Mouse (Mus musculus) neural tube, embryonic 11.5 days (tissue): ENCODE measurements around the gene Pdp2. TPM values are rescaled to one million over a fixed set of nuclear protein-coding genes. Genes with fewer than 3 reads are reported as not detected.
"Not testable (repeated sequence)": the region's sequence is repeated elsewhere in the genome, so short reads cannot be mapped to it uniquely, and the experiment has no call there.

ENCODE experiments used
- ATAC-seq: fragments of 200-750 bp; cut with Nextera tagmentation; 2 replicates; pipeline ENCODE4 v1.8.0; 2017; ENCODE audit warnings: moderate number of reproducible peaks, mild to moderate bottlenecking, moderate TSS enrichment, moderate library complexity; ENCODE audit not compliant: insufficient read depth, low FRiP score, low TSS enrichment
- DNase-seq: peaks from one replicate; pipeline ENCODE4 v3.0.0-alpha.2; 2015; ENCODE audit warnings: low spot score
- H3K27ac ChIP-seq: fragments of 300-500 bp; sonication (generic); 2 replicates; pipeline ENCODE4 v1.5.1; 2014; ENCODE audit warnings: low read depth, mild to moderate bottlenecking, low read length
- H3K27me3 ChIP-seq: fragments of 300-500 bp; sonication (generic); 2 replicates; pipeline ENCODE4 v1.6.1; 2014; ENCODE audit warnings: mild to moderate bottlenecking, low read length, mixed read lengths; ENCODE audit not compliant: control insufficient read depth, insufficient read depth
- H3K36me3 ChIP-seq: fragments of 300-500 bp; sonication (generic); 2 replicates; pipeline ENCODE4 v1.6.1; 2014; ENCODE audit warnings: mild to moderate bottlenecking, low read length, moderate library complexity, mixed read lengths; ENCODE audit not compliant: control insufficient read depth, insufficient read depth
- H3K4me1 ChIP-seq: fragments of 300-500 bp; sonication (generic); 2 replicates; pipeline ENCODE4 v1.6.1; 2014; ENCODE audit warnings: low read length, mixed read lengths; ENCODE audit not compliant: control insufficient read depth, insufficient read depth
- H3K4me2 ChIP-seq: fragments of 300-500 bp; sonication (generic); 2 replicates; pipeline ENCODE4 v1.6.1; 2014; ENCODE audit warnings: low read depth, mild to moderate bottlenecking, moderate library complexity
- H3K4me3 ChIP-seq: fragments of 300-500 bp; sonication (generic); 2 replicates; pipeline ENCODE4 v1.5.1; 2014; ENCODE audit warnings: low read depth, low read length
- H3K9ac ChIP-seq: fragments of 300-500 bp; sonication (generic); 2 replicates; pipeline ENCODE4 v1.6.1; 2014; ENCODE audit warnings: mild to moderate bottlenecking, low read length
- H3K9me3 ChIP-seq: fragments of 300-500 bp; sonication (generic); 2 replicates; pipeline ENCODE4 v1.6.1; 2016; ENCODE audit warnings: low read length; ENCODE audit not compliant: control insufficient read depth
- WGBS: fragments of 180-500 bp; shearing (Covaris S2); extraction: QIAGEN DNeasy Blood & Tissue Kit; methylation state at CpG from one replicate; pipeline ENCODE4 v1.1.7; 2014; 5-methylcytosine and 5-hydroxymethylcytosine counted together
- polyA plus RNA-seq: library from polyadenylated mRNA; unstranded; fragments of >200 nt; fragmentation: Nextera tagmentation; extraction: Ambion mirVana; gene quantifications from 2 replicates; pipeline ENCODE4 v1.2.1, GENCODE M21; 2014

The Pdp2 gene
- polyA plus RNA-seq, 1 experiment from 2014 or later, result 20.0 TPM

GRCm38 (mm10) chr8:104633156-104633744, 42.0 kb downstream of the Pdp2 start:
- Histone ChIP-seq H3K27ac (no peak overlapping the region), H3K36me3 (no peaks in the 10 kb centered on the region), H3K4me1 (no peaks in the 10 kb centered on the region), H3K27me3 (peaks cover 19% of the 10 kb centered on the region), H3K9ac (no peak overlapping the region), H3K9me3 (no peaks in the 10 kb centered on the region), H3K4me2 (no peak overlapping the region), H3K4me3 (no peak overlapping the region)
- ATAC-seq, result no peak
- DNase-seq, result no peak
- WGBS, result 58% methylated on average over 9 of the region's 9 CpGs

GRCm38 (mm10) chr8:104635004-104635710, 43.9 kb downstream of the Pdp2 start:
- H3K9me3 ChIP-seq, result no peaks in the 10 kb centered on the region
- peaks cover 11% of the 10 kb centered on the region for H3K27me3 ChIP-seq
- DNase-seq, result no peak
- no peak overlapping the region for H3K9ac ChIP-seq
- ATAC-seq, result no peak
- no peaks in the 10 kb centered on the region for H3K4me1 ChIP-seq
- H3K4me2 ChIP-seq, result no peak overlapping the region
- WGBS, result 88% methylated on average over 3 of the region's 3 CpGs
- H3K36me3 ChIP-seq, result no peaks in the 10 kb centered on the region; the same call in 1 of the 2 replicates
- H3K27ac ChIP-seq, result no peak overlapping the region
- H3K4me3 ChIP-seq, result no peak overlapping the region

- H3K9ac ChIP-seq, result no peak overlapping the region
- WGBS, result 90% methylated on average over 6 of the region's 6 CpGs
- H3K4me1 ChIP-seq, result peaks cover 9% of the 10 kb centered on the region
- H3K9me3 ChIP-seq, result no peaks in the 10 kb centered on the region
- H3K36me3 ChIP-seq, result no peaks in the 10 kb centered on the region; the same call in 1 of the 2 replicates
- no peaks in the 10 kb centered on the region for H3K27me3 ChIP-seq
- no peak overlapping the region for H3K4me2 ChIP-seq
- H3K4me3 ChIP-seq, result no peak overlapping the region
- no peak overlapping the region for H3K27ac ChIP-seq
- ATAC-seq, result no peak
- DNase-seq, result no peak
Observed at GRCm38 (mm10) chr8:104638010-104638409, 46.8 kb downstream of the Pdp2 start.

- no peaks in the 10 kb centered on the region; the same call in 1 of the 2 replicates for H3K36me3 ChIP-seq
- peak overlapping the region; percentile 85; the same call in 1 of the 2 replicates for H3K4me3 ChIP-seq
- DNase-seq (no peak), ATAC-seq (no peak)
- H3K27ac ChIP-seq, result no peak overlapping the region
- H3K27me3 ChIP-seq, result no peaks in the 10 kb centered on the region
- no peak overlapping the region; the same call in 1 of the 2 replicates for H3K9ac ChIP-seq
- H3K9me3 ChIP-seq, result no peaks in the 10 kb centered on the region
- peaks cover 9% of the 10 kb centered on the region for H3K4me1 ChIP-seq
- H3K4me2 ChIP-seq, result peak overlapping the region; percentile 95
- WGBS, result 95% methylated on average over 7 of the region's 7 CpGs
Observed at GRCm38 (mm10) chr8:104640241-104640640, 49.0 kb downstream of the Pdp2 start.

- DNase-seq (no peak), ATAC-seq (no peak)
- Histone ChIP-seq H3K36me3 (no peaks in the 10 kb centered on the region; the same call in 1 of the 2 replicates), H3K4me3 (peak overlapping the region; percentile 85), H3K9ac (peak overlapping the region; percentile 73), H3K9me3 (no peaks in the 10 kb centered on the region), H3K27me3 (no peaks in the 10 kb centered on the region), H3K4me2 (peak overlapping the region; percentile 95), H3K4me1 (peaks cover 9% of the 10 kb centered on the region), H3K27ac (no peak overlapping the region)
- 14% methylated on average over 25 of the region's 25 CpGs for WGBS
Observed at GRCm38 (mm10) chr8:104640831-104641370, 49.6 kb downstream of the Pdp2 start.

GRCm38 (mm10) chr8:104641426-104642323, 50.4 kb downstream of the Pdp2 start, which contains the start of gene Ciao2b:
Gene Ciao2b (minus strand): TSS chr8:104641965.
- H3K36me3 ChIP-seq, result no peaks in the 10 kb centered on the region; the same call in 1 of the 2 replicates
- H3K27me3 ChIP-seq, result no peaks in the 10 kb centered on the region
- ATAC-seq (peak; percentile 95), DNase-seq (peak; percentile 88)
- peak within 1 kb of the TSS; percentile 35; the same call in 1 of the 2 replicates for H3K27ac ChIP-seq
- WGBS, result under 1% methylated on average over 66 of the region's 66 CpGs
- peak within 1 kb of the TSS; percentile 73 for H3K9ac ChIP-seq
- H3K9me3 ChIP-seq, result no peaks in the 10 kb centered on the region
- peaks cover 9% of the 10 kb centered on the region for H3K4me1 ChIP-seq
- H3K4me2 ChIP-seq, result peak within 1 kb of the TSS; percentile 95
- peak within 1 kb of the TSS; percentile 85 for H3K4me3 ChIP-seq

GRCm38 (mm10) chr8:104642324-104642654, 51.0 kb downstream of the Pdp2 start:
- Histone ChIP-seq H3K4me2 (peak overlapping the region; percentile 95), H3K4me1 (peaks cover 9% of the 10 kb centered on the region), H3K9me3 (no peaks in the 10 kb centered on the region), H3K9ac (peak overlapping the region; percentile 73), H3K36me3 (no peaks in the 10 kb centered on the region; the same call in 1 of the 2 replicates), H3K4me3 (peak overlapping the region; percentile 85), H3K27me3 (no peaks in the 10 kb centered on the region), H3K27ac (no peak overlapping the region)
- ATAC-seq, result peak; percentile 18
- WGBS, result 69% methylated on average over 6 of the region's 6 CpGs
- no peak for DNase-seq

- H3K9ac ChIP-seq, H3K4me2 ChIP-seq, DNase-seq, H3K27me3 ChIP-seq, H3K36me3 ChIP-seq, H3K4me1 ChIP-seq, ATAC-seq, H3K27ac ChIP-seq, H3K9me3 ChIP-seq, H3K4me3 ChIP-seq: not testable (repeated sequence)
- 75% methylated on average over 3 of the region's 3 CpGs for WGBS
Observed at GRCm38 (mm10) chr8:104644187-104644586, 52.9 kb downstream of the Pdp2 start.
